11 mouse cellular contexts compared by ENCODE assay signal in genomic region chr11:55025896-55026295, GRCm38 (mm10). TPM values are rescaled to one million over a fixed set of nuclear protein-coding genes. Genes with fewer than 3 reads are reported as not detected.
DNase-seq lines count a peak whose midpoint lies in the region; ATAC-seq and TF ChIP-seq lines count a peak whose summit lies in the region.
"Had no signal": no experiment of that assay in that cellular context is flagged by ENCODE, and none has a peak within 500 bp of the region (broad histone marks: within the 10 kb centered on the region; RNA-seq: fewer than 3 reads in every experiment).

No protein-coding gene starts in this region.

- H3K36me3 ChIP-seq in heart, postnatal 0 days (replicated peaks; ENCODE audit: control insufficient read depth, insufficient read depth, low read length): peaks cover 16% of the 10 kb centered on the region
- no peaks in the 10 kb centered on the region for H3K36me3 ChIP-seq in midbrain, embryonic 16.5 days (ENCODE audit: control insufficient read depth, insufficient read depth, low read length)

- no peak for ATAC-seq in heart, postnatal 0 days (ENCODE audit: insufficient read depth, low read depth)
- ATAC-seq in midbrain, embryonic 16.5 days: no peak

- no peak overlapping the region for H3K4me3 ChIP-seq in heart, postnatal 0 days (ENCODE audit: low read depth, low read length)
- H3K4me3 ChIP-seq in midbrain, embryonic 16.5 days (ENCODE audit: low read depth, low read length): no peak overlapping the region

- H3K9ac ChIP-seq in heart, postnatal 0 days (replicated peaks; ENCODE audit: low read depth, low read length): no peak overlapping the region
- H3K9ac ChIP-seq in midbrain, embryonic 16.5 days (ENCODE audit: low read depth, low read length): no peak overlapping the region

- WGBS in heart, postnatal 0 days: 35% methylated on average over 4 of the region's 4 CpGs
- WGBS in midbrain, embryonic 16.5 days: 70% methylated on average over 4 of the region's 4 CpGs

- H3K9me3 ChIP-seq in heart, postnatal 0 days (replicated peaks; ENCODE audit: control insufficient read depth, low read length): no peaks in the 10 kb centered on the region
- H3K9me3 ChIP-seq in midbrain, embryonic 16.5 days (replicated peaks; ENCODE audit: control insufficient read depth, low read length, poor library complexity, severe bottlenecking): no peaks in the 10 kb centered on the region

- H3K4me1 ChIP-seq in heart, postnatal 0 days (ENCODE audit: control insufficient read depth, insufficient read depth): peaks cover 66% of the 10 kb centered on the region
- peaks cover 24% of the 10 kb centered on the region for H3K4me1 ChIP-seq in midbrain, embryonic 16.5 days (ENCODE audit: control insufficient read depth, insufficient read depth, low read length)

- no peak overlapping the region for H3K4me2 ChIP-seq in heart, postnatal 0 days (ENCODE audit: low read depth, low read length)
- no peak overlapping the region for H3K4me2 ChIP-seq in midbrain, embryonic 16.5 days (ENCODE audit: low read length)

- no peaks in the 10 kb centered on the region for H3K27me3 ChIP-seq in heart, postnatal 0 days (ENCODE audit: control insufficient read depth, insufficient read depth, low read length)
- H3K27me3 ChIP-seq in midbrain, embryonic 16.5 days (ENCODE audit: control insufficient read depth, insufficient read depth, low read depth, low read length): no peaks in the 10 kb centered on the region

- peak; percentile 64 for DNase-seq in gastrocnemius, adult 18-20 months (ENCODE audit: low spot score)
- no peak for DNase-seq in gastrocnemius, postnatal 4 days (ENCODE audit: low spot score in 2 of 2)
- DNase-seq in right cerebral cortex, postnatal 10 days (ENCODE audit: low spot score in 2 of 2): peak; percentile 53 to 60
- no peak for DNase-seq in right cerebral cortex, postnatal 36 days (ENCODE audit: low spot score in 2 of 2)
- DNase-seq in heart, postnatal 0 days (ENCODE audit: low spot score): no peak
- no peak for DNase-seq in thymus, postnatal 10 days (ENCODE audit: low spot score in 2 of 2)
- no peak for DNase-seq in kidney, postnatal 10 days
- DNase-seq: liver; thymus, postnatal 36 days had no signal

- TF ChIP-seq CTCF in heart, postnatal 0 days (IDR thresholded peaks at IDR 0.05; ENCODE audit: low read depth): no peak

- peak overlapping the region; percentile 93 for H3K27ac ChIP-seq in heart, postnatal 0 days (ENCODE audit: low read depth)
- H3K27ac ChIP-seq in midbrain, embryonic 16.5 days (ENCODE audit: low read length): no peak overlapping the region

- TF ChIP-seq EP300 in heart, postnatal 0 days (IDR thresholded peaks at IDR 0.05; ENCODE audit: low read depth): no peak

RNA-seq across cellular contexts. Expression of gene Anxa6, which starts 7.3 kb away (rescaled TPM):
- 100 to 1,000 TPM; 169 to 174 TPM for total RNA-seq in gastrocnemius, adult 18-20 months (2021)
- total RNA-seq in gastrocnemius, postnatal 4 days (2021): 100 to 1,000 TPM; 466 to 474 TPM
- total RNA-seq in heart, postnatal 0 days (2014; rRNA removed; ENCODE audit: low replicate concordance): 306 and 424 TPM in 2 replicates
- 250 and 254 TPM in 2 replicates for polyA plus RNA-seq in heart, postnatal 0 days (2015; fragmentation: Nextera tagmentation; extraction: Ambion mirVana)
- polyA plus RNA-seq in midbrain, embryonic 16.5 days (2015; fragmentation: Nextera tagmentation; extraction: Ambion mirVana): 36.3 and 37.0 TPM in 2 replicates

RNA-seq across cellular contexts. Expression of gene Ccdc69, which starts 52.0 kb away (rescaled TPM):
- 1 to 10 TPM; 3.0 to 3.3 TPM for total RNA-seq in gastrocnemius, adult 18-20 months (2021)
- 10 to 100 TPM; 13.2 to 17.9 TPM for total RNA-seq in gastrocnemius, postnatal 4 days (2021)
- total RNA-seq in heart, postnatal 0 days (2014; rRNA removed; ENCODE audit: low replicate concordance): 17.6 and 22.2 TPM in 2 replicates
- 22.0 and 22.3 TPM in 2 replicates for polyA plus RNA-seq in heart, postnatal 0 days (2015; fragmentation: Nextera tagmentation; extraction: Ambion mirVana)
- polyA plus RNA-seq in midbrain, embryonic 16.5 days (2015; fragmentation: Nextera tagmentation; extraction: Ambion mirVana): 0.19 and 0.27 TPM in 2 replicates
- polyA plus RNA-seq: neural tube, embryonic 14.5 days had no signal

Comparison
In these comparisons a context has a peak if more than half of its experiments do, and no peak if none do; other contexts are left out.
1. DNase-seq: peak in gastrocnemius, adult 18-20 months (single experiment) and right cerebral cortex, postnatal 10 days (2 of 2); none in gastrocnemius, postnatal 4 days (0 of 2), right cerebral cortex, postnatal 36 days (0 of 2), heart, postnatal 0 days (single experiment), thymus, postnatal 10 days (0 of 2) and kidney, postnatal 10 days (single experiment).